In genomic region chr4:151516998-151517799, GRCm38 (mm10) we compare ENCODE assay signal across 8 mouse cellular contexts.
A peak's percentile ranks its signal among the peaks of the same experiment; 100 is the strongest.
DNase-seq lines count a peak whose midpoint lies in the region; ATAC-seq and TF ChIP-seq lines count a peak whose summit lies in the region.
"Had no signal": no experiment of that assay in that cellular context is flagged by ENCODE, and none has a peak within 500 bp of the region (broad histone marks: within the 10 kb centered on the region; RNA-seq: fewer than 3 reads in every experiment).

No protein-coding gene starts in this region.

- peak; percentile 78 for ATAC-seq in lung, embryonic 14.5 days (ENCODE audit: insufficient read depth)
- peak; percentile 26; the same call in 1 of the 2 replicates for ATAC-seq in heart, embryonic 13.5 days (ENCODE audit: extremely low read depth, insufficient number of reproducible peaks, low FRiP score, low TSS enrichment)
- peak; percentile 43; the same call in 1 of the 2 replicates for ATAC-seq in stomach, embryonic 14.5 days (ENCODE audit: insufficient number of reproducible peaks, insufficient read depth, low FRiP score, low read depth)
- no peak for ATAC-seq in frontal cortex, adult (ENCODE audit: low TSS enrichment)
- no peak for ATAC-seq in inflammation-experienced regulatory T-cells, adult 6 months

- peak overlapping the region; percentile 64; the same call in 1 of the 2 replicates for H3K27ac ChIP-seq in lung, embryonic 14.5 days (ENCODE audit: low read depth)
- H3K27ac ChIP-seq in heart, embryonic 13.5 days (replicated peaks): peak overlapping the region; percentile 85
- peak overlapping the region; percentile 67; the same call in 1 of the 2 replicates for H3K27ac ChIP-seq in stomach, embryonic 14.5 days (ENCODE audit: low read length)

- no peaks in the 10 kb centered on the region for H3K36me3 ChIP-seq in lung, embryonic 14.5 days (ENCODE audit: insufficient read depth)
- no peaks in the 10 kb centered on the region for H3K36me3 ChIP-seq in heart, embryonic 13.5 days
- H3K36me3 ChIP-seq in stomach, embryonic 14.5 days (ENCODE audit: control insufficient read depth, insufficient read depth, low read length): no peaks in the 10 kb centered on the region

- 15% methylated on average over 11 of the region's 11 CpGs for WGBS in lung, embryonic 14.5 days
- 35% methylated on average over 11 of the region's 11 CpGs for WGBS in lung, adult 2 months
- whole genome bisulfite sequencing in heart, embryonic 13.5 days: 20% methylated on average over 11 of the region's 11 CpGs
- 18% methylated on average over 11 of the region's 11 CpGs for WGBS in stomach, embryonic 14.5 days

- H3K9me3 ChIP-seq in lung, embryonic 14.5 days (ENCODE audit: low read depth, low read length): no peaks in the 10 kb centered on the region
- no peaks in the 10 kb centered on the region for H3K9me3 ChIP-seq in heart, embryonic 13.5 days
- H3K9me3 ChIP-seq in stomach, embryonic 14.5 days (ENCODE audit: control insufficient read depth, low read depth, low read length): no peaks in the 10 kb centered on the region

- no peaks in the 10 kb centered on the region for H3K27me3 ChIP-seq in lung, embryonic 14.5 days (ENCODE audit: insufficient read depth, low read length)
- no peaks in the 10 kb centered on the region for H3K27me3 ChIP-seq in heart, embryonic 13.5 days (replicated peaks)
- no peaks in the 10 kb centered on the region for H3K27me3 ChIP-seq in stomach, embryonic 14.5 days (ENCODE audit: control insufficient read depth, insufficient read depth, low read length)
- H3K27me3 ChIP-seq: megakaryocyte, embryonic 14.5 days had no signal

- H3K4me1 ChIP-seq in lung, embryonic 14.5 days (ENCODE audit: insufficient read depth): no peaks in the 10 kb centered on the region
- no peaks in the 10 kb centered on the region for H3K4me1 ChIP-seq in lung, adult 2 months (ENCODE audit: control insufficient read depth, insufficient read depth, low read length)
- peaks cover 57% of the 10 kb centered on the region for H3K4me1 ChIP-seq in heart, embryonic 13.5 days
- H3K4me1 ChIP-seq in stomach, embryonic 14.5 days (ENCODE audit: control insufficient read depth, insufficient read depth, low read length): peaks cover 12% of the 10 kb centered on the region; the same call in 1 of the 2 replicates

- H3K4me2 ChIP-seq in lung, embryonic 14.5 days: 0 out of 2 replicates have a peak overlapping the region, but pooled peaks have one; percentile 4
- no peak overlapping the region for H3K4me2 ChIP-seq in heart, embryonic 13.5 days
- H3K4me2 ChIP-seq in stomach, embryonic 14.5 days (replicated peaks; ENCODE audit: low read depth, low read length): no peak overlapping the region

- TF ChIP-seq POLR2A in lung, adult 2 months (IDR thresholded peaks at IDR 0.05; ENCODE audit: borderline replicate concordance, extremely low read depth, low read depth, low read length): no peak

- TF ChIP-seq CTCF in lung, embryonic 14.5 days (IDR thresholded peaks at IDR 0.05; ENCODE audit: low read depth): no peak
- TF ChIP-seq CTCF in lung, adult 2 months (IDR thresholded peaks at IDR 0.05; ENCODE audit: insufficient read depth, low read length): no peak

- peak; percentile 83 for DNase-seq in lung, embryonic 14.5 days
- no peak for DNase-seq in lung, adult 2 months
- peak; percentile 57 to 68 for DNase-seq in kidney, postnatal 4 days

- H3K4me3 ChIP-seq in lung, embryonic 14.5 days (ENCODE audit: low read depth, low read length): no peak overlapping the region
- no peak overlapping the region for H3K4me3 ChIP-seq in lung, adult 2 months (replicated peaks; ENCODE audit: extremely low read depth, low read depth, low read length)
- no peak overlapping the region for H3K4me3 ChIP-seq in heart, embryonic 13.5 days
- H3K4me3 ChIP-seq in stomach, embryonic 14.5 days (ENCODE audit: low read depth, low read length): no peak overlapping the region
- H3K4me3 ChIP-seq: megakaryocyte, embryonic 14.5 days had no signal

- no peak overlapping the region for H3K9ac ChIP-seq in lung, embryonic 14.5 days
- H3K9ac ChIP-seq in heart, embryonic 13.5 days: no peak overlapping the region
- no peak overlapping the region for H3K9ac ChIP-seq in stomach, embryonic 14.5 days (replicated peaks; ENCODE audit: low read depth, low read length)

Comparison
In these comparisons a context has a peak if more than half of its experiments do, and no peak if none do; other contexts are left out.
1. ATAC-seq: peak in lung, embryonic 14.5 days (single experiment), heart, embryonic 13.5 days (single experiment) and stomach, embryonic 14.5 days (single experiment); none in frontal cortex, adult (single experiment) and inflammation-experienced regulatory T-cells, adult 6 months (single experiment).
2. Peak in every context shown above with its lines, with median percentiles within 50 percentile points of each other: H3K27ac ChIP-seq.